Mouse (Mus musculus) limb, embryonic 11.5 days (tissue): ENCODE results near the gene Tdo2. TPM values are rescaled to one million over a fixed set of nuclear protein-coding genes. Genes with fewer than 3 reads are reported as not detected.

Experiments
- ATAC-seq: fragments of 200-750 bp; cut with Nextera tagmentation; 2 replicates; pipeline ENCODE4 v1.8.0; 2017; ENCODE audit warnings: low read depth; ENCODE audit not compliant: insufficient number of reproducible peaks, low FRiP score, low TSS enrichment
- DNase-seq: peaks from one replicate; pipeline ENCODE4 v3.0.0-alpha.2; 2015; ENCODE audit warnings: low spot score
- H3K27ac ChIP-seq: fragments of 300-500 bp; sonication (generic); replicated peaks from 2 replicates; pipeline ENCODE4 v1.5.1; 2014; ENCODE audit warnings: low read depth, mild to moderate bottlenecking, low read length
- H3K27me3 ChIP-seq: fragments of 300-500 bp; sonication (generic); 2 replicates; pipeline ENCODE4 v1.6.1; 2014; ENCODE audit warnings: mild to moderate bottlenecking, low read length, mixed read lengths; ENCODE audit not compliant: control insufficient read depth, insufficient read depth
- H3K36me3 ChIP-seq: fragments of 300-500 bp; sonication (generic); 2 replicates; pipeline ENCODE4 v1.6.1; 2014; ENCODE audit warnings: mild to moderate bottlenecking, low read length, moderate library complexity, mixed read lengths; ENCODE audit not compliant: control insufficient read depth, insufficient read depth
- H3K4me1 ChIP-seq: fragments of 300-500 bp; sonication (generic); 2 replicates; pipeline ENCODE4 v1.6.1; 2014; ENCODE audit warnings: low read length, mixed read lengths; ENCODE audit not compliant: control insufficient read depth, insufficient read depth
- H3K4me2 ChIP-seq: fragments of 300-500 bp; sonication (generic); 2 replicates; pipeline ENCODE4 v1.6.1; 2014; ENCODE audit warnings: low read depth, mild to moderate bottlenecking, moderate library complexity; ENCODE audit not compliant: severe bottlenecking
- H3K4me3 ChIP-seq: fragments of 300-500 bp; sonication (generic); 2 replicates; pipeline ENCODE4 v1.5.1; 2014; ENCODE audit warnings: low read depth, low read length
- H3K9ac ChIP-seq: fragments of 300-500 bp; sonication (generic); 2 replicates; pipeline ENCODE4 v1.6.1; 2014; ENCODE audit warnings: mild to moderate bottlenecking, low read length
- H3K9me3 ChIP-seq: fragments of 300-500 bp; sonication (generic); 2 replicates; pipeline ENCODE4 v1.6.1; 2016; ENCODE audit warnings: low read length; ENCODE audit not compliant: control insufficient read depth
- WGBS: fragments of 180-500 bp; shearing (Covaris S2); extraction: QIAGEN DNeasy Blood & Tissue Kit; methylation state at CpG from one replicate; pipeline ENCODE4 v1.1.7; 2014; 5-methylcytosine and 5-hydroxymethylcytosine counted together
- polyA plus RNA-seq: library from polyadenylated mRNA; unstranded; fragments of >200 nt; fragmentation: Nextera tagmentation; extraction: Ambion mirVana; gene quantifications from 2 replicates; pipeline ENCODE4 v1.2.1, GENCODE M21; 2014

The Tdo2 gene
- polyA plus RNA-seq, 1 experiment from 2014 or later = 0.48 TPM

DNA sequence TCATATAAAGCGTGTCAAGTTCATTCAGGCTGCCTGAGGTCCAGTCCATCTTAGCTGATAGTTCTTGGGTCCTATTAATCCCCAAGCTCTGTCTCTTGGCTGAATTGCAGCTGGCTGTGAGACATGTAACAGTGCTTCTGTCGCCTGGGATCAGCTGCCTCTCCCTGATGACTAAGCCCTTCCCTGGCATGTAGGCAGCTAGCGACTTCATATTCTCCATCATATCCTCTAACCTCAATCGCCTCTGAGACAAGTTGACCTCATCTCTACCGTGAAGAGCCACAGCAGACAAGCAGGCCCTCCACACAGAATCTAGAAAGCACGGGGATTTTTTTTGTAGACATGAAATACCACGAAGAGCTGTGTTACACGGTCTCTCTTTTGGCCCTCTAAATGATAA is 57.8 kb downstream of the Tdo2 start:
- Histone ChIP-seq H3K4me2 (no peak overlapping the region), H3K27me3 (no peaks in the 10 kb centered on the region), H3K4me3 (no peak overlapping the region), H3K36me3 (no peaks in the 10 kb centered on the region), H3K9me3 (no peaks in the 10 kb centered on the region), H3K4me1 (no peaks in the 10 kb centered on the region), H3K9ac (no peak overlapping the region), H3K27ac (no peak overlapping the region)
- DNase-seq (no peak), ATAC-seq (no peak)
- 88% methylated on average over 8 of the region's 8 CpGs for WGBS

DNA sequence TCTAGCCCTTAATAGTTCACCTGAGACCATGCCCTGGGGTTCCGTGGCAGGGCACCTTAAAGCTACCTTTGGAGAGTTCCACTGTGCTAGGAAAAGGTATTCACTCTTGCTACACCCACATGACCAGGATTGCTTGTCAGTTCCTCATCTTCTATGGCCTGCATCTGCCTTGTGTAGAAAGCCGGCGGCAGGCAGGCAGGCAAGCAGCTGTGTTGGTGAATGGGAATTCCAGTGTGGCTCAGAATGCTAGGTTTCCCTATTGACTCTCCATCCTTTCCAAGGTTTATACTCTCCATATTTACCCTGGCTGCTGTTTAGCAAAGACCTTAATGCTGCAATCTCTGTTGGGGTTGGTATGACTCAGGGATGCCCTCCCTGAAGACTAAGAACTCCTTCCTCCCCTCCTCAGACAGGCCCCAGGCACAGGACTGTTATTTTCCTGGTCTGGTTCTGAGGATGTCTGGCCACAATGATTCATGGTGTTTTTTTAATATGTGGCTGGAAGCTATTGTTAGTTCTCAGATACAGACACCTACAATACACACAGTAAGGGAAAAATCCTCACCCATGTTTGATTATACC is 58.6 kb downstream of the Tdo2 start:
- H3K27me3 ChIP-seq = no peaks in the 10 kb centered on the region
- no peaks in the 10 kb centered on the region for H3K36me3 ChIP-seq
- no peak for ATAC-seq
- H3K27ac ChIP-seq = no peak overlapping the region
- DNase-seq = no peak
- no peak overlapping the region for H3K4me3 ChIP-seq
- H3K4me2 ChIP-seq = no peak overlapping the region
- H3K9ac ChIP-seq = no peak overlapping the region
- H3K4me1 ChIP-seq = no peaks in the 10 kb centered on the region
- no peaks in the 10 kb centered on the region for H3K9me3 ChIP-seq
- 83% methylated on average over 3 of the region's 3 CpGs for WGBS

DNA sequence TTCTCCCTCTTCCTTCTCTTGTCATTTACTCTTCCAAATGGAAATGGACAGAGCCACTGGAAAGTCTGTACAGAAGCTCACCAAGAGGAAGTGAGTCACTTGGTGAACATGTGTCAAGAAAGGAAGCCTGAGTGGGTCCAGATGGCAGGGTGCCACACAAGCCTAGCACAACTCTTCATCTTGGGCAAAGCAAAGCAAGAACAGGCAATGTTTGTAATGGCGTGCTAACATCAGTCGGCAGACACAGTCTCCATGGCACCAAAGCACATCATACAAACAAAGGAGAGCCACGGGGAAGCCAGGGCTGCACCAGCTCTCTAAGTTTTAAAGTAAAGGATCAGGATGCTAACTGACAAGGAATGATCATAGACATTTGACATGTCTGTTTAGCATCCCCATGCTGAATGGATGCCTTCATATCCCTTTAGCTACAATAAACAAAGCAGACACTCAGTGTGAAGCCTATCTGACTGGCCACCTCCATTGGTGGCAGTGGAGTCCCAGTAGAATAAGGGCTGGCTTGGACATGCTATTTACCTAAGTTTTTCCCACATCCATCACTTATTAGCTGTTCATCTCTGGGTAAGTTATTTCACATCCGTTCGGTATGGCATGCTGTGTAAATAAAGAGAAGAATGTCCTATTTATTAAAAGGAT is 59.8 kb downstream of the Tdo2 start:
- Histone ChIP-seq H3K9me3 (no peaks in the 10 kb centered on the region), H3K9ac (no peak overlapping the region), H3K4me1 (no peaks in the 10 kb centered on the region), H3K4me2 (no peak overlapping the region), H3K36me3 (no peaks in the 10 kb centered on the region), H3K4me3 (no peak overlapping the region), H3K27ac (no peak overlapping the region), H3K27me3 (no peaks in the 10 kb centered on the region)
- WGBS = 84% methylated on average over 5 of the region's 5 CpGs
- DNase-seq (no peak), ATAC-seq (no peak)

DNA sequence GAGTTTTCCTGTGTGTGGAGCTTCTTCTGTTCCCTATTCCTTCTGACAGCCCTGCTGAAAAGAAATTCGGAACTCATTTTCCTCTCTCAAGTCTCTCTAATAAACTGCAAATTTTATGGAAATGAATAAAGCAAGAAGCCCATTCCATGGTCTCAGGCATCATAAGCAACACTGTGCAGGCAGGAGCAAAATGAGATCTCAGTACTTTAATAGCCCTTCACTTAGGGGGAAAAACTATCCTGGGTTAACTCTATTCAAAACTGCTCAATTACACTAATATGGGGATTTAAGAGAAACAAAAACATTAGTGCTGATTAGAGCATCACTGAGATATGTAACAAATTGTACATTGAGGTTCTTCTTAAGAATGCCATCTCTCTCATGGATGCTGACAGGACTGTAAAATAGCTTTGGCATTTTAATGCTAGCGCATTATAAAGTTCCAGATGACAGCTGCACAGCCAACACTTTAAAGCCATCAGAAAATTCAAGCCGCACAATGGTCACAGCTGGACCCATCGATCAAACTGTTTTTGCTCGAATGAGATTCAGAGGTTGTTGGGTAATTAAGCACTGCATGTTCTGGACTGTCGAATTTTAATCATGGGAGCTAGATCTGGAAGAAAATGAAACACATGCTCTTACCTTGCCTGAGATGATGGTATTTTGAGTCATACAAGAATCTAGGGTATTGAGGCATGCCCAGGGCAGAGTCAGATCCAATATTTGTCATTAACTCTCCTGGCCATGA is 65.5 kb downstream of the Tdo2 start:
- Histone ChIP-seq H3K4me1 (no peaks in the 10 kb centered on the region), H3K27ac (no peak overlapping the region), H3K9me3 (no peaks in the 10 kb centered on the region), H3K4me3 (no peak overlapping the region), H3K9ac (no peak overlapping the region), H3K4me2 (no peak overlapping the region), H3K27me3 (no peaks in the 10 kb centered on the region), H3K36me3 (no peaks in the 10 kb centered on the region)
- 75% methylated on average over 6 of the region's 6 CpGs for WGBS
- DNase-seq = no peak
- no peak for ATAC-seq

Other genes starting within 250 kb of the Tdo2 start
- 6.2 and 6.4 TPM in 2 replicates for gene Ctso, start 43.6 kb downstream of the Tdo2 start, polyA plus RNA-seq
- gene Asic5, start 6.1 kb upstream of the Tdo2 start, polyA plus RNA-seq = not detected in 2 replicates
- 1.9 and 2.0 TPM in 2 replicates for gene Gucy1b1, start 98.5 kb upstream of the Tdo2 start, polyA plus RNA-seq
- 0.85 and 2.6 TPM in 2 replicates for gene Gucy1a1, start 169.6 kb upstream of the Tdo2 start, polyA plus RNA-seq